Mouse (Mus musculus) CH12.LX (cell line): ENCODE measurements around the gene Fam76b. TPM values are rescaled to one million over a fixed set of nuclear protein-coding genes. Genes with fewer than 3 reads are reported as not detected.

Source experiments
- DNase-seq: peaks from one replicate; pipeline ENCODE4 v3.0.0-alpha.2; 2013; ENCODE audit errors: extremely low read depth
- H3K27ac ChIP-seq: 2 replicates; pipeline ENCODE4 v1.5.1; 2012; ENCODE audit warnings: low read depth, mild to moderate bottlenecking, control low read depth, moderate library complexity; ENCODE audit not compliant: insufficient read depth
- H3K27me3 ChIP-seq: replicated peaks from 2 replicates; pipeline ENCODE3; 2012; ENCODE audit warnings: inconsistent platforms
- H3K36me3 ChIP-seq, 2 experiments: replicated peaks in 1 of 2; 2 replicates each; pipeline versions ENCODE3 to v1.6.1; 2012; ENCODE audit warnings: inconsistent platforms in 1 of 2, low read length in 1 of 2, mild to moderate bottlenecking in 1 of 2, mixed read lengths in 1 of 2, moderate library complexity in 1 of 2; ENCODE audit not compliant: control insufficient read depth in 1 of 2, insufficient read depth in 1 of 2
- H3K4me1 ChIP-seq, 2 experiments: 2 replicates each; pipeline ENCODE4 v1.6.1; 2012; ENCODE audit warnings: inconsistent platforms in 1 of 2, moderate library complexity in 1 of 2; ENCODE audit not compliant: insufficient read depth in 2 of 2, control insufficient read depth in 1 of 2
- H3K4me2 ChIP-seq: 2 replicates; pipeline ENCODE4 v1.6.1; 2012; ENCODE audit warnings: low read depth, mild to moderate bottlenecking, control low read depth; ENCODE audit not compliant: poor library complexity, insufficient read depth, severe bottlenecking
- H3K4me3 ChIP-seq, 3 experiments: fragments of 150-350 bp in 1 of 3; sonication (generic) in 1 of 3; replicated peaks in 1 of 3; 2 replicates each; pipeline versions ENCODE3 to v1.5.1; 2011 to 2012; ENCODE audit warnings: low read depth in 2 of 3, low read length in 2 of 3, mild to moderate bottlenecking in 2 of 3, moderate library complexity in 2 of 3, control low read depth in 1 of 3, improper control_type of control experiment in 1 of 3, inconsistent platforms in 1 of 3, mixed read lengths in 1 of 3; ENCODE audit not compliant: poor library complexity in 1 of 3
- H3K79me2 ChIP-seq: replicated peaks from 2 replicates; pipeline ENCODE4 v1.6.1; 2012; ENCODE audit warnings: mild to moderate bottlenecking, moderate library complexity; ENCODE audit not compliant: control insufficient read depth, poor library complexity, insufficient read depth, severe bottlenecking; ENCODE audit errors: extremely low read depth
- H3K9ac ChIP-seq: 2 replicates; pipeline ENCODE4 v1.6.1; 2012; ENCODE audit warnings: low read depth, mild to moderate bottlenecking, control low read depth, moderate library complexity; ENCODE audit not compliant: insufficient read depth
- H3K9me3 ChIP-seq: replicated peaks from 2 replicates; pipeline ENCODE3; 2012; ENCODE audit warnings: low read length, inconsistent platforms, mixed read lengths
- BHLHE40 ChIP-seq: IDR thresholded peaks from 2 replicates; pipeline ENCODE4 v1.6.1; 2011; ENCODE audit warnings: mild to moderate bottlenecking, low read depth, low read length, improper control_type of control experiment
- CHD1 ChIP-seq: IDR thresholded peaks from 2 replicates; pipeline ENCODE4 v1.6.1; 2012; ENCODE audit warnings: low read depth, low read length, improper control_type of control experiment, inconsistent platforms
- CHD2 ChIP-seq: IDR thresholded peaks from 2 replicates; pipeline ENCODE4 v1.6.1; 2011; ENCODE audit warnings: low read length, improper control_type of control experiment
- E2F4 ChIP-seq: IDR thresholded peaks from 2 replicates; pipeline ENCODE4 v1.6.1; 2011; ENCODE audit warnings: low read depth, low read length, improper control_type of control experiment; ENCODE audit not compliant: insufficient replicate concordance
- EP300 ChIP-seq: IDR thresholded peaks from 2 replicates; pipeline ENCODE4 v1.6.1; 2011; ENCODE audit warnings: low read length, improper control_type of control experiment
- GABPA ChIP-seq: IDR thresholded peaks from 2 replicates; pipeline ENCODE4 v1.6.1; 2012; ENCODE audit warnings: low read depth, low read length, improper control_type of control experiment, inconsistent platforms; ENCODE audit not compliant: insufficient replicate concordance
- HCFC1 ChIP-seq: IDR thresholded peaks from 2 replicates; pipeline ENCODE4 v1.6.1; 2012; ENCODE audit warnings: low read depth, mild to moderate bottlenecking, inconsistent platforms, low read length, improper control_type of control experiment
- JUND ChIP-seq: conservative IDR thresholded peaks from 2 replicates; pipeline ENCODE4 v1.6.1; 2011; ENCODE audit warnings: low read depth, low read length, improper control_type of control experiment
- MAFK ChIP-seq: IDR thresholded peaks from 2 replicates; pipeline ENCODE4 v1.6.1; 2011; ENCODE audit warnings: low read length, improper control_type of control experiment; ENCODE audit not compliant: insufficient replicate concordance
- MAX ChIP-seq: IDR thresholded peaks from 2 replicates; pipeline ENCODE4 v1.6.1; 2011; ENCODE audit warnings: low read length, improper control_type of control experiment
- MAZ ChIP-seq: IDR thresholded peaks from 2 replicates; pipeline ENCODE4 v1.6.1; 2012; ENCODE audit warnings: low read depth, mild to moderate bottlenecking, inconsistent platforms, low read length, improper control_type of control experiment, moderate library complexity
- MEF2A ChIP-seq: IDR thresholded peaks from 2 replicates; pipeline ENCODE4 v1.6.1; 2014; ENCODE audit warnings: low read depth, mild to moderate bottlenecking, inconsistent platforms, low read length, improper control_type of control experiment, borderline replicate concordance
- MXI1 ChIP-seq: IDR thresholded peaks from 2 replicates; pipeline ENCODE4 v1.6.1; 2011; ENCODE audit warnings: mild to moderate bottlenecking, low read depth, low read length, improper control_type of control experiment
- MYC ChIP-seq: IDR thresholded peaks from 2 replicates; pipeline ENCODE4 v1.6.1; 2011; ENCODE audit warnings: low read depth, mild to moderate bottlenecking, improper control_type of control experiment, low read length
- NRF1 ChIP-seq: IDR thresholded peaks from 2 replicates; pipeline ENCODE4 v1.6.1; 2014; ENCODE audit warnings: low read depth, mild to moderate bottlenecking, inconsistent platforms, low read length, improper control_type of control experiment, moderate library complexity
- PAX5 ChIP-seq: IDR thresholded peaks from 2 replicates; pipeline ENCODE4 v1.6.1; 2012; ENCODE audit warnings: low read length, inconsistent platforms, mixed read lengths
- POLR2AphosphoS2 ChIP-seq: IDR thresholded peaks from 2 replicates; pipeline ENCODE4 v1.6.1; 2011; ENCODE audit warnings: low read depth, low read length, improper control_type of control experiment
- RAD21 ChIP-seq: IDR thresholded peaks from 2 replicates; pipeline ENCODE4 v1.6.1; 2011; ENCODE audit warnings: low read depth, mild to moderate bottlenecking, low read length, improper control_type of control experiment, moderate library complexity
- SIN3A ChIP-seq: IDR thresholded peaks from 2 replicates; pipeline ENCODE4 v1.6.1; 2012; ENCODE audit warnings: low read length, improper control_type of control experiment, inconsistent platforms
- TBP ChIP-seq: conservative IDR thresholded peaks from 2 replicates; pipeline ENCODE4 v1.6.1; 2011; ENCODE audit warnings: low read depth, low read length, improper control_type of control experiment
- USF1 ChIP-seq: IDR thresholded peaks from 2 replicates; pipeline ENCODE4 v1.6.1; 2014; ENCODE audit warnings: low read depth, mild to moderate bottlenecking, inconsistent platforms, low read length, improper control_type of control experiment
- USF2 ChIP-seq: conservative IDR thresholded peaks from 2 replicates; pipeline ENCODE4 v1.6.1; 2011; ENCODE audit warnings: low read depth, low read length, improper control_type of control experiment
- ZC3H11A ChIP-seq: IDR thresholded peaks from 2 replicates; pipeline ENCODE4 v1.6.1; 2012; ENCODE audit warnings: low read depth, mild to moderate bottlenecking, inconsistent platforms, low read length, improper control_type of control experiment
- ZKSCAN1 ChIP-seq: IDR thresholded peaks from 2 replicates; pipeline ENCODE4 v1.6.1; 2012; ENCODE audit warnings: low read depth, inconsistent platforms, low read length, improper control_type of control experiment, borderline replicate concordance
- ZMIZ1 ChIP-seq: IDR thresholded peaks from 2 replicates; pipeline ENCODE4 v1.6.1; 2012; ENCODE audit warnings: low read depth, mild to moderate bottlenecking, inconsistent platforms, low read length, improper control_type of control experiment
- ZNF384 ChIP-seq: IDR thresholded peaks from 2 replicates; pipeline ENCODE4 v1.6.1; 2012; ENCODE audit warnings: low read depth, low read length, improper control_type of control experiment, inconsistent platforms
- dilution Hi-C: fragments of 300-500 bp; cut with MboI; formaldehyde crosslinking; loops from 2 replicates; pipeline ENCODE4 v1.14.3; 2020; ENCODE audit warnings: low sequenced_read_pairs; ENCODE audit not compliant: extremely low pct_unique_long_range_greater_than_20kb, extremely low pct_ligation_motif_present
- in situ Hi-C: fragments of 300-500 bp; cut with MboI; formaldehyde crosslinking; loops from 3 replicates; pipeline ENCODE4 v1.14.3; 2019; ENCODE audit warnings: low sequenced_read_pairs, low pct_ligation_motif_present, low pct_unique_long_range_greater_than_20kb, mixed read lengths
- polyA plus RNA-seq: library from polyadenylated mRNA; unstranded; fragments of >175 nt; gene quantifications from 2 replicates; pipeline ENCODE4 v1.2.1, GENCODE M21; 2012; ENCODE audit warnings: low read depth; ENCODE audit not compliant: insufficient read length
- total RNA-seq, 2 experiments: library from RNA; depleted of rRNA; stranded (reverse); fragments of 300-350 nt in 1 of 2; fragments of >200 nt in 1 of 2; gene quantifications; 2 replicates each; pipeline ENCODE4 v1.2.3; 2012 to 2014

Fam76b gene
- total and polyA plus RNA-seq, 3 experiments = 12.6 to 36.2 (median 31.7) TPM

DNA sequence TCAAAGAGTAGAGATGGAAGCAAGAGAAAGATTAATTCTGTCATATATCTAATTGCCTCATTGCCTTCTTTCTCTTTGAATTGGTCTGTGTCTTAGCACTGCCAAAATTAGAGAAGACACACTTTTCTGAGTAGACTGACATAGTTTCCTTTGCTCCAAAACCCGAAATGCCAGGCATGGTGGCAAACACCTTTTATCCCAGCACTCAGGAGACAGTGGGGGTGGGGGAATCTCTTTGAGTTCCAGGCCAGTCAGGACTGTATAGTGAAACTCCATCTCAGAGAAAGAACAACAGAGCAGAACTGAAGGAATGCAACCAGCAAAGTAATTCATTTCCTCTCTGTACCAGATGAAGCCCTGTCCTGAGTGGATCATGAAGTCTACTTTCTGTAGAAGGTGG, 53.2 kb downstream of the Fam76b start:
- Histone ChIP-seq H3K9ac (no peak overlapping the region), H3K27ac (no peak overlapping the region), H3K27me3 (no peaks in the 10 kb centered on the region), H3K4me1 (no peaks in the 10 kb centered on the region), H3K79me2 (no peaks in the 10 kb centered on the region), H3K4me3 (no peak overlapping the region), H3K4me2 (no peak overlapping the region), H3K36me3 (no peaks in the 10 kb centered on the region), H3K9me3 (no peaks in the 10 kb centered on the region)
- no peak for DNase-seq
- dilution Hi-C loops = no loop called here
- in situ Hi-C loops = loop anchor here (25.0 kb wide), 2 partner anchors 282 to 807 kb away; no protein-coding TSS in a partner anchor
- TF ChIP-seq MXI1 = no peak
- TF ChIP-seq POLR2AphosphoS2 = no peak
- no peak for TF ChIP-seq TBP
- TF ChIP-seq GABPA = no peak
- TF ChIP-seq PAX5 = no peak
- TF ChIP-seq ZNF384 = no peak
- TF ChIP-seq MAX = no peak
- no peak for TF ChIP-seq ZKSCAN1
- TF ChIP-seq NRF1 = no peak
- TF ChIP-seq SIN3A = no peak
- TF ChIP-seq ZMIZ1 = no peak
- TF ChIP-seq RAD21 = no peak
- TF ChIP-seq MYC = no peak
- no peak for TF ChIP-seq CHD2
- TF ChIP-seq USF2 = no peak
- TF ChIP-seq MEF2A = no peak

DNA sequence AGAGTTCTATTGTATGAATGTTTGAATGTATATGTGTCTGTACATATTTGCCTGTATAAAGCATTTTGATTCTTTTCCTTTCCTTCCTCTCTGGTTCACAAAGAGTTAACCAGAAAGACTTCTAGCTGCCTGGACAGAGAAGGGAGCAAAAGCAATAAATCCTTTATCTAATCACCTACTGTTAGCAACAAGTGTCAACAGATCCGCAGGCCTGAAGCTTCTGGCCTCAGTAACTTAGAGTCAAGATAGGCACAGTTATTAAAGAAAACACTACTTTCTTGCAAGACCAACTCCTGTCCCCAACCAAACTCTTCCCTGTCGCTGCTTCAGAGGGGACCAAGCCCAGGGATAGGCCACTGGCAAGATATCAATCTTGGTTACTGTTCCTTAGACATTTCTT, 55.0 kb downstream of the Fam76b start:
- Histone ChIP-seq H3K4me2 (no peak overlapping the region), H3K4me3 (no peak overlapping the region), H3K4me1 (no peaks in the 10 kb centered on the region), H3K36me3 (no peaks in the 10 kb centered on the region), H3K27me3 (no peaks in the 10 kb centered on the region), H3K9me3 (no peaks in the 10 kb centered on the region), H3K9ac (no peak overlapping the region), H3K79me2 (no peaks in the 10 kb centered on the region), H3K27ac (no peak overlapping the region)
- in situ Hi-C loops = loop anchor here (25.0 kb wide), 2 partner anchors 280 to 805 kb away; no protein-coding TSS in a partner anchor
- TF ChIP-seq GABPA (no peak), USF2 (no peak), SIN3A (no peak), MAZ (no peak), EP300 (no peak), TBP (no peak), MXI1 (no peak), PAX5 (no peak), ZC3H11A (no peak), E2F4 (no peak), ZKSCAN1 (no peak), USF1 (no peak), BHLHE40 (no peak), JUND (no peak), CHD2 (no peak), CHD1 (no peak), MAFK (no peak), POLR2AphosphoS2 (no peak), ZMIZ1 (no peak), HCFC1 (no peak)
- no peak for DNase-seq
- dilution Hi-C loops = no loop called here
